Mouse (Mus musculus): Measurements from ENCODE around the gene Igsf3. TPM values are rescaled to one million over a fixed set of nuclear protein-coding genes. Genes with fewer than 3 reads are reported as not detected.

Gene Igsf3
- polyA plus RNA-seq, 1 experiment, result 29.1 TPM

- peaks cover 4% of the 10 kb centered on the region for H3K4me1 ChIP-seq (ENCODE audit: control insufficient read depth, insufficient read depth, low read length)
- TF ChIP-seq CTCF (IDR thresholded peaks at IDR 0.05; ENCODE audit: low read depth, low read length) (no peak), POLR2A (IDR thresholded peaks at IDR 0.05; ENCODE audit: insufficient read depth, low read length) (no peak), EP300 (IDR thresholded peaks at IDR 0.05; ENCODE audit: insufficient read depth, low read depth, low read length) (no peak)
- no peak overlapping the region for H3K4me3 ChIP-seq (ENCODE audit: low read depth, low read length)
- no peak overlapping the region for H3K9ac ChIP-seq (ENCODE audit: low read depth, poor library complexity, severe bottlenecking)
- no peaks in the 10 kb centered on the region for H3K36me3 ChIP-seq (ENCODE audit: control insufficient read depth, insufficient read depth, low read length, poor library complexity, severe bottlenecking)
- no peaks in the 10 kb centered on the region for H3K9me3 ChIP-seq (replicated peaks; ENCODE audit: control insufficient read depth, insufficient read depth, low read length, poor library complexity, severe bottlenecking)
- no peak overlapping the region for H3K27ac ChIP-seq (ENCODE audit: insufficient read depth, low read length)
- no peaks in the 10 kb centered on the region for H3K27me3 ChIP-seq (ENCODE audit: control insufficient read depth, insufficient read depth, low read length, poor library complexity, severe bottlenecking)
Measured at GRCm38 (mm10) chr3:101367372-101367771, 9.5 kb upstream of the Igsf3 start.

DNA sequence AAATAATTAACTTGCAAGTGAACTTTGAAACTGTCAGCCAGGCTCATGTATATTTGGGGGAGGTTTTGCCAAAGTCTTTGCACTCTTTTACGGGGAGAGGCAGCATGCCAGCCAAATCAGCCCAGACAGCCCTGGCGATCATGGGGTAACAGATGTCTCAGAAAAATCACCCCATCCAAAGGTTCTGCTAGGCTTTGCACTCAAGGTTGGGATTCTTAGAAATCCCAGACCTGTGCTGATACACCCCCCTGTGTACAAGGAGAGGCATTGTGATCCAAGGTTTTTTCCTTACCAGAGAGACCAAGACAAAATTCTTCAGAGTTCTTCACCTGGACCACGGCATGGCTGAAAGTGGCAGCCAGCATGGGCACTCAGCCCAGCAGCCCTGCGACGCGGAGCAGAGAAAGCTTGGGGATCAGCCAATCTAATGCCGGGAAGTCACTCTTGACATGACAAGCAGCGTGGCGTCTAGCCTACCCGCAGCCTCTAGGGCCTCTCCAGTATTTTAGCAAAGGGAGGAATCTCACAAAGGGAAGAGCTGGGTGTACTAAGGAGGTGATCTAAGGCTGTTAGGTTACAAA is 7.5 kb upstream of the Igsf3 start:
- Histone ChIP-seq H3K27me3 (ENCODE audit: control insufficient read depth, insufficient read depth, low read length, poor library complexity, severe bottlenecking) (no peaks in the 10 kb centered on the region), H3K4me1 (ENCODE audit: control insufficient read depth, insufficient read depth, low read length) (peaks cover 4% of the 10 kb centered on the region), H3K9me3 (replicated peaks; ENCODE audit: control insufficient read depth, insufficient read depth, low read length, poor library complexity, severe bottlenecking) (no peaks in the 10 kb centered on the region), H3K4me3 (ENCODE audit: low read depth, low read length) (no peak overlapping the region), H3K9ac (ENCODE audit: low read depth, poor library complexity, severe bottlenecking) (no peak overlapping the region), H3K36me3 (ENCODE audit: control insufficient read depth, insufficient read depth, low read length, poor library complexity, severe bottlenecking) (no peaks in the 10 kb centered on the region), H3K27ac (ENCODE audit: insufficient read depth, low read length) (no peak overlapping the region)
- no peak for TF ChIP-seq POLR2A (IDR thresholded peaks at IDR 0.05; ENCODE audit: insufficient read depth, low read length)

GRCm38 (mm10) chr3:101372345-101372980 is 4.4 kb upstream of the Igsf3 start:
- Histone ChIP-seq H3K9me3 (replicated peaks; ENCODE audit: control insufficient read depth, insufficient read depth, low read length, poor library complexity, severe bottlenecking) (no peaks in the 10 kb centered on the region), H3K9ac (ENCODE audit: low read depth, poor library complexity, severe bottlenecking) (no peak overlapping the region), H3K36me3 (ENCODE audit: control insufficient read depth, insufficient read depth, low read length, poor library complexity, severe bottlenecking) (no peaks in the 10 kb centered on the region), H3K4me3 (ENCODE audit: low read depth, low read length) (no peak overlapping the region), H3K27ac (ENCODE audit: insufficient read depth, low read length) (no peak overlapping the region), H3K27me3 (ENCODE audit: control insufficient read depth, insufficient read depth, low read length, poor library complexity, severe bottlenecking) (no peaks in the 10 kb centered on the region), H3K4me1 (ENCODE audit: control insufficient read depth, insufficient read depth, low read length) (no peaks in the 10 kb centered on the region)
- TF ChIP-seq POLR2A (IDR thresholded peaks at IDR 0.05; ENCODE audit: insufficient read depth, low read length), result no peak
- TF ChIP-seq EP300 (IDR thresholded peaks at IDR 0.05; ENCODE audit: insufficient read depth, low read depth, low read length), result no peak
- peak; percentile 79 for TF ChIP-seq CTCF (IDR thresholded peaks at IDR 0.05; ENCODE audit: low read depth, low read length)

GRCm38 (mm10) chr3:101377256-101378024 is 557 bp downstream of the Igsf3 start:
- peak overlapping the region; percentile 90 for H3K9ac ChIP-seq (ENCODE audit: low read depth, poor library complexity, severe bottlenecking)
- no peak overlapping the region for H3K27ac ChIP-seq (ENCODE audit: insufficient read depth, low read length)
- no peaks in the 10 kb centered on the region for H3K27me3 ChIP-seq (ENCODE audit: control insufficient read depth, insufficient read depth, low read length, poor library complexity, severe bottlenecking)
- no peaks in the 10 kb centered on the region for H3K9me3 ChIP-seq (replicated peaks; ENCODE audit: control insufficient read depth, insufficient read depth, low read length, poor library complexity, severe bottlenecking)
- H3K36me3 ChIP-seq (ENCODE audit: control insufficient read depth, insufficient read depth, low read length, poor library complexity, severe bottlenecking), result no peaks in the 10 kb centered on the region
- peak overlapping the region; percentile 77 for H3K4me3 ChIP-seq (ENCODE audit: low read depth, low read length)
- no peak for TF ChIP-seq CTCF (IDR thresholded peaks at IDR 0.05; ENCODE audit: low read depth, low read length)
- no peak for TF ChIP-seq POLR2A (IDR thresholded peaks at IDR 0.05; ENCODE audit: insufficient read depth, low read length)
- no peak for TF ChIP-seq EP300 (IDR thresholded peaks at IDR 0.05; ENCODE audit: insufficient read depth, low read depth, low read length)
- peaks cover 6% of the 10 kb centered on the region for H3K4me1 ChIP-seq (ENCODE audit: control insufficient read depth, insufficient read depth, low read length)

DNA sequence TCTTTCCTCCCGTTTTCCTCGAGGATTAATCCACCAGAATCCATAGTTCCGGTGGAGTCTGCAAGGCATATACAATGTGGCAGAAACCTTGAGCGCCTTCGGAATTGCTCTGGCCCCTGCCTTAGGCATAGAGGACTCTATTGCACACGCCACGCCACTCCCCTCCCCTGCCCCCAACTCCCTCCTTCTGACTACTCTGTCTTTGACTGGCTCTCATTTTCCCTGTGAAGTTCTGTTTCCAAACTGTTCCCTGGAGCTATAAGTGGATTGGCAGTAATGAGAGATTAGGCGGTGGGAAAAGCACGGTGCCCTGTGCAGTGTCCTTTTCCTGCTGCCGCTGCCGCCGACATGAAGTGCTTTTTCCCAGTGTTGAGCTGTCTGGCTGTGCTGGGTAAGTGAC is 1.2 kb downstream of the Igsf3 start:
- peak overlapping the region; percentile 90; the same call in 1 of the 2 replicates for H3K9ac ChIP-seq (ENCODE audit: low read depth, poor library complexity, severe bottlenecking)
- peaks cover 6% of the 10 kb centered on the region for H3K4me1 ChIP-seq (ENCODE audit: control insufficient read depth, insufficient read depth, low read length)
- H3K36me3 ChIP-seq (ENCODE audit: control insufficient read depth, insufficient read depth, low read length, poor library complexity, severe bottlenecking), result no peaks in the 10 kb centered on the region
- H3K27ac ChIP-seq (ENCODE audit: insufficient read depth, low read length), result no peak overlapping the region
- no peaks in the 10 kb centered on the region for H3K9me3 ChIP-seq (replicated peaks; ENCODE audit: control insufficient read depth, insufficient read depth, low read length, poor library complexity, severe bottlenecking)
- TF ChIP-seq EP300 (IDR thresholded peaks at IDR 0.05; ENCODE audit: insufficient read depth, low read depth, low read length) (no peak), POLR2A (IDR thresholded peaks at IDR 0.05; ENCODE audit: insufficient read depth, low read length) (no peak), CTCF (IDR thresholded peaks at IDR 0.05; ENCODE audit: low read depth, low read length) (no peak)
- H3K4me3 ChIP-seq (ENCODE audit: low read depth, low read length), result peak overlapping the region; percentile 77
- H3K27me3 ChIP-seq (ENCODE audit: control insufficient read depth, insufficient read depth, low read length, poor library complexity, severe bottlenecking), result no peaks in the 10 kb centered on the region

- Histone ChIP-seq H3K9me3 (replicated peaks; ENCODE audit: control insufficient read depth, insufficient read depth, low read length, poor library complexity, severe bottlenecking) (no peaks in the 10 kb centered on the region), H3K27me3 (ENCODE audit: control insufficient read depth, insufficient read depth, low read length, poor library complexity, severe bottlenecking) (no peaks in the 10 kb centered on the region), H3K27ac (ENCODE audit: insufficient read depth, low read length) (no peak overlapping the region), H3K9ac (ENCODE audit: low read depth, poor library complexity, severe bottlenecking) (no peak overlapping the region), H3K4me1 (ENCODE audit: control insufficient read depth, insufficient read depth, low read length) (peaks cover 10% of the 10 kb centered on the region), H3K4me3 (ENCODE audit: low read depth, low read length) (no peak overlapping the region), H3K36me3 (ENCODE audit: control insufficient read depth, insufficient read depth, low read length, poor library complexity, severe bottlenecking) (no peaks in the 10 kb centered on the region)
- TF ChIP-seq CTCF (IDR thresholded peaks at IDR 0.05; ENCODE audit: low read depth, low read length) (no peak), POLR2A (IDR thresholded peaks at IDR 0.05; ENCODE audit: insufficient read depth, low read length) (no peak), EP300 (IDR thresholded peaks at IDR 0.05; ENCODE audit: insufficient read depth, low read depth, low read length) (no peak)
Measured at GRCm38 (mm10) chr3:101379789-101380188, 2.9 kb downstream of the Igsf3 start.

All from ES-Bruce4 (cell line).